Mouse (Mus musculus) forebrain, embryonic 10.5 days (tissue): ENCODE data around the gene Tspyl1. TPM values are rescaled to one million over a fixed set of nuclear protein-coding genes. Genes with fewer than 3 reads are reported as not detected.
"Not testable (repeated sequence)": the region's sequence is repeated elsewhere in the genome, so short reads cannot be mapped to it uniquely, and the experiment has no call there.

Experiments used
- DNase-seq: peaks from one replicate; pipeline ENCODE4 v3.0.0-alpha.2; 2017; ENCODE audit warnings: low spot score; ENCODE audit errors: extremely low spot score
- H3K27ac ChIP-seq: fragments of 300-500 bp; sonication (generic); 2 replicates; pipeline ENCODE4 v1.5.1; 2016; ENCODE audit warnings: mild to moderate bottlenecking
- H3K27me3 ChIP-seq: fragments of 300-500 bp; sonication (generic); 2 replicates; pipeline ENCODE4 v1.6.1; 2016; ENCODE audit warnings: mild to moderate bottlenecking; ENCODE audit not compliant: poor library complexity, severe bottlenecking
- H3K36me3 ChIP-seq: fragments of 300-500 bp; sonication (generic); replicated peaks from 2 replicates; pipeline ENCODE4 v1.6.1; 2016; ENCODE audit warnings: mild to moderate bottlenecking, moderate library complexity
- H3K4me1 ChIP-seq: fragments of 300-500 bp; sonication (generic); 2 replicates; pipeline ENCODE4 v1.6.1; 2016
- H3K4me3 ChIP-seq: fragments of 300-500 bp; sonication (generic); 2 replicates; pipeline ENCODE4 v1.5.1; 2016; ENCODE audit warnings: mild to moderate bottlenecking, moderate library complexity
- H3K9me3 ChIP-seq: fragments of 300-500 bp; sonication (generic); 2 replicates; pipeline ENCODE4 v1.6.1; 2016; ENCODE audit warnings: mild to moderate bottlenecking, moderate library complexity
- WGBS: fragments of 180-500 bp; shearing (Covaris S2); methylation state at CpG from one replicate; pipeline ENCODE4 v1.1.7; 2016; 5-methylcytosine and 5-hydroxymethylcytosine counted together
- polyA plus RNA-seq: library from polyadenylated mRNA; unstranded; fragments of >200 nt; fragmentation: Nextera tagmentation; extraction: Ambion mirVana; gene quantifications from 2 replicates; pipeline ENCODE4 v1.2.1, GENCODE M21; 2016

Gene Tspyl1
- 53.7 and 56.8 TPM in 2 replicates for polyA plus RNA-seq

- H3K4me3 ChIP-seq = peak within 1 kb of the TSS; percentile 96
- peaks cover 21% of the 10 kb centered on the region for H3K36me3 ChIP-seq
- DNase-seq = peak; percentile 95
- peak within 1 kb of the TSS; percentile 92 for H3K27ac ChIP-seq
- WGBS = under 1% methylated on average over 38 of the region's 38 CpGs
- H3K27me3 ChIP-seq = no peaks in the 10 kb centered on the region
- peaks cover 26% of the 10 kb centered on the region for H3K4me1 ChIP-seq
- no peaks in the 10 kb centered on the region for H3K9me3 ChIP-seq
These were observed at the start of gene Tspyl1 for GRCm38 (mm10) chr10:34281962-34282388. TSS of gene Tspyl1 (plus strand) at chr10:34282190.

GRCm38 (mm10) chr10:34233418-34233817 is 48.6 kb upstream of the Tspyl1 start:
- Histone ChIP-seq H3K36me3 (no peaks in the 10 kb centered on the region), H3K9me3 (no peaks in the 10 kb centered on the region), H3K27me3 (no peaks in the 10 kb centered on the region), H3K4me3 (no peak overlapping the region), H3K27ac (no peak overlapping the region), H3K4me1 (peaks cover 12% of the 10 kb centered on the region; the same call in 1 of the 2 replicates)
- WGBS = 73% methylated on average over 1 of the region's 1 CpGs
- no peak for DNase-seq

- no peak for DNase-seq
- Histone ChIP-seq H3K9me3 (no peaks in the 10 kb centered on the region), H3K36me3 (no peaks in the 10 kb centered on the region), H3K27me3 (no peaks in the 10 kb centered on the region), H3K27ac (no peak overlapping the region), H3K4me1 (peaks cover 12% of the 10 kb centered on the region; the same call in 1 of the 2 replicates), H3K4me3 (no peak overlapping the region)
- 28% methylated on average over 2 of the region's 2 CpGs for WGBS
These were observed 47.9 kb upstream of the Tspyl1 start for GRCm38 (mm10) chr10:34233931-34234745.

GRCm38 (mm10) chr10:34235384-34235783 is 46.6 kb upstream of the Tspyl1 start:
- H3K27ac ChIP-seq = no peak overlapping the region
- DNase-seq = no peak
- 54% methylated on average over 3 of the region's 3 CpGs for WGBS

GRCm38 (mm10) chr10:34236569-34236968 is 45.4 kb upstream of the Tspyl1 start:
- no peaks in the 10 kb centered on the region for H3K27me3 ChIP-seq
- no peak overlapping the region for H3K4me3 ChIP-seq
- H3K27ac ChIP-seq = no peak overlapping the region
- 87% methylated on average over 5 of the region's 5 CpGs for WGBS
- H3K9me3 ChIP-seq = no peaks in the 10 kb centered on the region
- no peaks in the 10 kb centered on the region for H3K36me3 ChIP-seq
- peaks cover 7% of the 10 kb centered on the region; the same call in 1 of the 2 replicates for H3K4me1 ChIP-seq
- DNase-seq = no peak

More at GRCm38 (mm10) chr10:34235384-34235783, 46.6 kb upstream of the Tspyl1 start:
- H3K36me3 ChIP-seq = no peaks in the 10 kb centered on the region
- H3K9me3 ChIP-seq = no peaks in the 10 kb centered on the region
- H3K4me3 ChIP-seq = no peak overlapping the region
- H3K4me1 ChIP-seq = peaks cover 7% of the 10 kb centered on the region; the same call in 1 of the 2 replicates
- H3K27me3 ChIP-seq = no peaks in the 10 kb centered on the region

GRCm38 (mm10) chr10:34238536-34238935 is 43.5 kb upstream of the Tspyl1 start:
- WGBS = 86% methylated on average over 4 of the region's 4 CpGs
- Histone ChIP-seq H3K27ac (no peak overlapping the region), H3K27me3 (no peaks in the 10 kb centered on the region), H3K36me3 (no peaks in the 10 kb centered on the region), H3K4me3 (no peak overlapping the region), H3K9me3 (no peaks in the 10 kb centered on the region), H3K4me1 (peaks cover 5% of the 10 kb centered on the region; the same call in 1 of the 2 replicates)
- DNase-seq = no peak

- peaks cover 7% of the 10 kb centered on the region; the same call in 1 of the 2 replicates for H3K4me1 ChIP-seq
- no peak for DNase-seq
- no peaks in the 10 kb centered on the region for H3K9me3 ChIP-seq
- H3K27me3 ChIP-seq = no peaks in the 10 kb centered on the region
- no peak overlapping the region for H3K27ac ChIP-seq
- no peak overlapping the region for H3K4me3 ChIP-seq
- H3K36me3 ChIP-seq = no peaks in the 10 kb centered on the region
- WGBS = 90% methylated on average over 5 of the region's 5 CpGs
These were observed 37.2 kb upstream of the Tspyl1 start for GRCm38 (mm10) chr10:34244745-34245144.

GRCm38 (mm10) chr10:34246106-34246505 is 35.9 kb upstream of the Tspyl1 start:
- Histone ChIP-seq H3K27me3 (no peaks in the 10 kb centered on the region), H3K4me3 (no peak overlapping the region), H3K27ac (no peak overlapping the region), H3K4me1 (peaks cover 7% of the 10 kb centered on the region; the same call in 1 of the 2 replicates), H3K36me3 (no peaks in the 10 kb centered on the region), H3K9me3 (no peaks in the 10 kb centered on the region)
- DNase-seq = no peak
- WGBS = 84% methylated on average over 2 of the region's 2 CpGs

- Histone ChIP-seq H3K4me1 (peaks cover 7% of the 10 kb centered on the region; the same call in 1 of the 2 replicates), H3K27ac (no peak overlapping the region), H3K9me3 (no peaks in the 10 kb centered on the region), H3K4me3 (no peak overlapping the region), H3K27me3 (no peaks in the 10 kb centered on the region), H3K36me3 (no peaks in the 10 kb centered on the region)
- no peak for DNase-seq
- 70% methylated on average over 3 of the region's 3 CpGs for WGBS
These were observed 34.2 kb upstream of the Tspyl1 start for GRCm38 (mm10) chr10:34247757-34248156.

GRCm38 (mm10) chr10:34249594-34249993 is 32.4 kb upstream of the Tspyl1 start:
- no peaks in the 10 kb centered on the region for H3K27me3 ChIP-seq
- H3K27ac ChIP-seq = no peak overlapping the region
- H3K4me3 ChIP-seq = no peak overlapping the region
- DNase-seq = no peak
- H3K4me1 ChIP-seq = peaks cover 7% of the 10 kb centered on the region; the same call in 1 of the 2 replicates
- no peaks in the 10 kb centered on the region for H3K36me3 ChIP-seq
- no peaks in the 10 kb centered on the region for H3K9me3 ChIP-seq
- WGBS = 75% methylated on average over 2 of the region's 2 CpGs

GRCm38 (mm10) chr10:34252833-34253232 is 29.2 kb upstream of the Tspyl1 start:
- not testable (repeated sequence) for H3K27ac ChIP-seq, H3K9me3 ChIP-seq, H3K4me1 ChIP-seq, DNase-seq, H3K4me3 ChIP-seq, H3K36me3 ChIP-seq, H3K27me3 ChIP-seq
- WGBS = 93% methylated on average over 9 of the region's 9 CpGs

GRCm38 (mm10) chr10:34265106-34265505 is 16.9 kb upstream of the Tspyl1 start:
- Histone ChIP-seq H3K9me3 (no peaks in the 10 kb centered on the region), H3K27me3 (no peaks in the 10 kb centered on the region), H3K4me3 (no peak overlapping the region), H3K36me3 (no peaks in the 10 kb centered on the region), H3K4me1 (no peaks in the 10 kb centered on the region), H3K27ac (no peak overlapping the region)
- 92% methylated on average over 4 of the region's 4 CpGs for WGBS
- no peak for DNase-seq
